Mouse (Mus musculus) MEL (cell line): ENCODE results near the gene Hddc2. TPM values are rescaled to one million over a fixed set of nuclear protein-coding genes. Genes with fewer than 3 reads are reported as not detected.

Experiments used
- DNase-seq: peaks from one replicate; pipeline ENCODE4 v3.0.0; 2011; ENCODE audit warnings: low read depth, low spot score
- H3K27ac ChIP-seq: 2 replicates; pipeline ENCODE4 v1.5.1; 2012; ENCODE audit warnings: low read depth, mild to moderate bottlenecking, control low read depth, low read length, moderate library complexity; ENCODE audit not compliant: control insufficient read depth
- H3K27me3 ChIP-seq, 2 experiments: fragments of 150-350 bp in 1 of 2; sonication (generic) in 1 of 2; 2 replicates each; pipeline ENCODE4 v1.6.1; 2012; ENCODE audit warnings: low read length in 2 of 2, mild to moderate bottlenecking in 2 of 2, improper control_type of control experiment in 1 of 2, moderate library complexity in 1 of 2; ENCODE audit not compliant: insufficient read depth in 2 of 2, control insufficient read depth in 1 of 2
- H3K36me3 ChIP-seq, 2 experiments: 2 replicates each; pipeline ENCODE4 v1.6.1; 2012 to 2014; ENCODE audit warnings: low read length in 2 of 2, improper control_type of control experiment in 1 of 2, inconsistent platforms in 1 of 2, mild to moderate bottlenecking in 1 of 2; ENCODE audit not compliant: insufficient read depth in 2 of 2, control insufficient read depth in 1 of 2
- H3K4me1 ChIP-seq, 2 experiments: fragments of 150-350 bp in 1 of 2; sonication (generic) in 1 of 2; 2 replicates each; pipeline ENCODE4 v1.6.1; 2012; ENCODE audit warnings: low read length in 2 of 2, improper control_type of control experiment in 1 of 2, mild to moderate bottlenecking in 1 of 2; ENCODE audit not compliant: insufficient read depth in 2 of 2, control insufficient read depth in 1 of 2
- H3K4me3 ChIP-seq, 2 experiments: fragments of 150-350 bp in 1 of 2; sonication (generic) in 1 of 2; 2 replicates each; pipeline ENCODE4 v1.5.1; 2012; ENCODE audit warnings: low read depth in 2 of 2, low read length in 2 of 2, mild to moderate bottlenecking in 2 of 2, moderate library complexity in 2 of 2, control low read depth in 1 of 2, improper control_type of control experiment in 1 of 2; ENCODE audit not compliant: control insufficient read depth in 1 of 2, insufficient read depth in 1 of 2
- H3K79me2 ChIP-seq: 2 replicates; pipeline ENCODE4 v1.6.1; 2012; ENCODE audit warnings: mild to moderate bottlenecking, low read length, moderate library complexity; ENCODE audit not compliant: control insufficient read depth, poor library complexity, insufficient read depth
- H3K9ac ChIP-seq: 2 replicates; pipeline ENCODE4 v1.6.1; 2012; ENCODE audit warnings: low read depth, mild to moderate bottlenecking, control low read depth, low read length, moderate library complexity; ENCODE audit not compliant: control insufficient read depth, poor library complexity, severe bottlenecking
- H3K9me3 ChIP-seq: fragments of 150-350 bp; sonication (generic); replicated peaks from 2 replicates; pipeline ENCODE4 v1.6.1; 2012; ENCODE audit warnings: mild to moderate bottlenecking, low read length, improper control_type of control experiment, moderate library complexity; ENCODE audit not compliant: insufficient read depth
- BHLHE40 ChIP-seq: IDR thresholded peaks from 2 replicates; pipeline ENCODE4 v1.6.1; 2012; ENCODE audit warnings: low read depth, mild to moderate bottlenecking, inconsistent platforms, low read length, improper control_type of control experiment, borderline replicate concordance
- CTCF ChIP-seq, 3 experiments: IDR thresholded peaks in 2 of 3; conservative IDR thresholded peaks in 1 of 3; 2 replicates each; pipeline ENCODE4 v1.5.1; 2011 to 2012; ENCODE audit warnings: low read length in 3 of 3, low read depth in 2 of 3, mild to moderate bottlenecking in 2 of 3, improper control_type of control experiment in 1 of 3, inconsistent platforms in 1 of 3, mixed read lengths in 1 of 3, moderate library complexity in 1 of 3; ENCODE audit not compliant: control insufficient read depth in 1 of 3, insufficient read depth in 1 of 3, poor library complexity in 1 of 3, severe bottlenecking in 1 of 3
- ELF1 ChIP-seq: IDR thresholded peaks from 2 replicates; pipeline ENCODE4 v1.6.1; 2014; ENCODE audit warnings: low read depth, mild to moderate bottlenecking, inconsistent platforms, low read length, improper control_type of control experiment, moderate library complexity
- EP300 ChIP-seq, 2 experiments: IDR thresholded peaks; 2 replicates each; pipeline ENCODE4 v1.6.1; 2011; ENCODE audit warnings: improper control_type of control experiment in 2 of 2, low read length in 2 of 2, low read depth in 1 of 2, mild to moderate bottlenecking in 1 of 2
- GATA1 ChIP-seq: IDR thresholded peaks from 2 replicates; pipeline ENCODE4 v1.6.1; 2011; ENCODE audit warnings: low read depth, low read length, improper control_type of control experiment
- HCFC1 ChIP-seq: IDR thresholded peaks from 2 replicates; pipeline ENCODE4 v1.6.1; 2012; ENCODE audit warnings: low read depth, mild to moderate bottlenecking, inconsistent platforms, low read length, improper control_type of control experiment, moderate library complexity
- JUND ChIP-seq: IDR thresholded peaks from 2 replicates; pipeline ENCODE4 v1.6.1; 2011; ENCODE audit warnings: low read depth, mild to moderate bottlenecking, improper control_type of control experiment, low read length
- KAT2A ChIP-seq: conservative IDR thresholded peaks from 2 replicates; pipeline ENCODE4 v1.6.1; 2012; ENCODE audit warnings: low read depth, low read length, improper control_type of control experiment, inconsistent platforms
- MAX ChIP-seq: IDR thresholded peaks from 2 replicates; pipeline ENCODE4 v1.6.1; 2011; ENCODE audit warnings: low read length, improper control_type of control experiment
- MEF2A ChIP-seq: IDR thresholded peaks from 2 replicates; pipeline ENCODE4 v1.6.1; 2014; ENCODE audit warnings: low read depth, mild to moderate bottlenecking, inconsistent platforms, low read length, improper control_type of control experiment; ENCODE audit not compliant: poor library complexity, insufficient replicate concordance, severe bottlenecking; ENCODE audit errors: extremely low read depth
- MXI1 ChIP-seq: IDR thresholded peaks from 2 replicates; pipeline ENCODE4 v1.6.1; 2011; ENCODE audit warnings: mild to moderate bottlenecking, low read depth, low read length, improper control_type of control experiment
- MYB ChIP-seq: IDR thresholded peaks from 2 replicates; pipeline ENCODE4 v1.6.1; 2011; ENCODE audit warnings: mild to moderate bottlenecking, low read depth, low read length, improper control_type of control experiment
- NELFE ChIP-seq: IDR thresholded peaks from 2 replicates; pipeline ENCODE4 v1.6.1; 2011; ENCODE audit warnings: low read depth, low read length, improper control_type of control experiment
- POLR2AphosphoS2 ChIP-seq: IDR thresholded peaks from 2 replicates; pipeline ENCODE4 v1.6.1; 2011; ENCODE audit warnings: low read length, improper control_type of control experiment
- POLR2AphosphoS5 ChIP-seq: IDR thresholded peaks from 2 replicates; pipeline ENCODE4 v1.6.1; 2012; ENCODE audit warnings: low read depth, borderline replicate concordance, mild to moderate bottlenecking, inconsistent platforms, low read length, moderate library complexity, mixed read lengths
- RAD21 ChIP-seq: IDR thresholded peaks from 2 replicates; pipeline ENCODE4 v1.6.1; 2011; ENCODE audit warnings: mild to moderate bottlenecking, low read depth, low read length, improper control_type of control experiment
- SIN3A ChIP-seq: IDR thresholded peaks from 2 replicates; pipeline ENCODE4 v1.6.1; 2012; ENCODE audit warnings: low read length, improper control_type of control experiment, inconsistent platforms
- SMC3 ChIP-seq: IDR thresholded peaks from 2 replicates; pipeline ENCODE4 v1.6.1; 2011; ENCODE audit warnings: low read depth, low read length, improper control_type of control experiment
- TBP ChIP-seq: IDR thresholded peaks from 2 replicates; pipeline ENCODE4 v1.8.0; 2011; ENCODE audit warnings: low read depth, low read length, improper control_type of control experiment
- TCF12 ChIP-seq: IDR thresholded peaks from 2 replicates; pipeline ENCODE4 v1.6.1; 2014; ENCODE audit warnings: low read depth, mild to moderate bottlenecking, inconsistent platforms, low read length, improper control_type of control experiment, moderate library complexity
- USF1 ChIP-seq: IDR thresholded peaks from 2 replicates; pipeline ENCODE4 v1.6.1; 2014; ENCODE audit warnings: low read depth, mild to moderate bottlenecking, inconsistent platforms, low read length, improper control_type of control experiment, moderate library complexity
- ZC3H11A ChIP-seq: IDR thresholded peaks from 2 replicates; pipeline ENCODE4 v1.6.1; 2012; ENCODE audit warnings: low read depth, mild to moderate bottlenecking, inconsistent platforms, low read length, improper control_type of control experiment
- ZKSCAN1 ChIP-seq: IDR thresholded peaks from 2 replicates; pipeline ENCODE4 v1.6.1; 2012; ENCODE audit warnings: low read depth, mild to moderate bottlenecking, inconsistent platforms, low read length, improper control_type of control experiment, moderate library complexity
- ZMIZ1 ChIP-seq: IDR thresholded peaks from 2 replicates; pipeline ENCODE4 v1.6.1; 2012; ENCODE audit warnings: low read depth, mild to moderate bottlenecking, inconsistent platforms, low read length, improper control_type of control experiment, moderate library complexity
- polyA plus RNA-seq, 2 experiments: library from polyadenylated mRNA; stranded (reverse) in 1 of 2; unstranded in 1 of 2; fragments of >175 nt in 1 of 2; fragments of >200 nt in 1 of 2; gene quantifications; 2 replicates each; pipeline versions ENCODE4 v1.2.1 to v1.2.4; 2012; ENCODE audit warnings: low replicate concordance in 2 of 2, low read depth in 1 of 2; ENCODE audit not compliant: insufficient read length in 2 of 2, insufficient read depth in 1 of 2, missing spikeins in 1 of 2
- total RNA-seq: library from RNA; depleted of rRNA; stranded (reverse); fragments of 300-350 nt; gene quantifications from 2 replicates; pipeline ENCODE4 v1.2.3, GENCODE M21; 2012

The Hddc2 gene
- total and polyA plus RNA-seq, 3 experiments = 40.5 to 41.0 TPM; not detected in 1

DNA sequence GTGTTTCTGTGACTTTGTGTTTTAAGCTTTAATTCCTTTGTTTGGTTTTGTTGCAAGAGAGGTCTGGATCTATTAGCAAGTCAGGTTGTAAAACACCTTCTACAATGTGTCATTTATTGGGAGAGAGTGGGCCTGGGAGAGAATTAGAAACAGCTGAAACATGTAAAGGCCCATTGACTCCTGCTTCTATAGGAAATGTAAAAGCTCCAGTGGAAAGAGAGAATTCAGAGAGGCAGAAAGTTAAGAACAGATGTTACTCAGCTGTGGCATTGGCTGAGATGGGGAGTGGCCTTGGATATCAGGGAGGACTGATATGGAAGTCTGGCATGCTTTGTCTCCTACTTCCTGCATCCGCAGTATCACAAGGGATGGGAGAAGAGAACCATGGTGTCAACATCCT lies 12.9 kb upstream of the Hddc2 start:
- Histone ChIP-seq H3K27ac (no peak overlapping the region), H3K27me3 (peaks cover 0 to 3% of the 10 kb centered on the region in 2 experiments; a peak in 1 of 4 replicates), H3K36me3 (no peaks in the 10 kb centered on the region), H3K4me3 (no peak overlapping the region), H3K79me2 (no peaks in the 10 kb centered on the region), H3K4me1 (no peaks in the 10 kb centered on the region), H3K9me3 (no peaks in the 10 kb centered on the region), H3K9ac (no peak overlapping the region)
- DNase-seq = no peak
- no peak for TF ChIP-seq CTCF (IDR thresholded peaks at IDR 0.05 in 2 of 3, conservative IDR thresholded peaks at IDR 0.05 in 1 of 3; ENCODE audit: control insufficient read depth in 1 of 3, insufficient read depth in 1 of 3, low read depth in 2 of 3, low read length in 3 of 3, poor library complexity in 1 of 3, severe bottlenecking in 1 of 3)
- no peak for TF ChIP-seq ELF1
- no peak for TF ChIP-seq SMC3
- no peak for TF ChIP-seq RAD21
- no peak for TF ChIP-seq MEF2A
- TF ChIP-seq SIN3A = no peak
- TF ChIP-seq ZC3H11A = no peak
- no peak for TF ChIP-seq MAX

DNA sequence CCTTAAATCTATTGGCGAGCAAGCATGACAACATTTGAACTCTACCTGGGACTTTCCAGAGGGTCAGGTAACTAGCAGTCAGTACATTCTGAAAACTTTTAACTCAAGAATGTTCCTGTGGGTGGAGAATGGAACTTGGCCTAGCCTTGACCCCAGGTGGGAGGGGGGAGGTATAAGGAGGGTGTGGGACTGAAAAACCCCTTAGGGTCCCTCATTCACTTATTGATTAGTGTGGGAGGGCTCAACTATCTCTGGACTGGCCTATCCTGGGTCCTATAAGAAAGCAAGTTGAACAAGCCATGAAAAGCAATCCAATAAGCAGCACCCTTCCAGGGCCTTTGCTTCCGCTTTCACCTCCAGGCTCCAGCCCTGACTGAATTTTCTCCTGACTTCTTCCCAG lies 9.7 kb upstream of the Hddc2 start:
- no peak for DNase-seq
- H3K36me3 ChIP-seq = peaks cover 0 to 12% of the 10 kb centered on the region in 2 experiments; a peak in 2 of 4 replicates
- no peaks in the 10 kb centered on the region for H3K79me2 ChIP-seq
- no peak for TF ChIP-seq SIN3A
- TF ChIP-seq, all 39 proteins: peak for 0
- Histone ChIP-seq H3K4me1 (peaks cover 0 to 6% of the 10 kb centered on the region in 2 experiments; a peak in 3 of 4 replicates), H3K9ac (no peak overlapping the region), H3K9me3 (no peaks in the 10 kb centered on the region), H3K4me3 (no peak overlapping the region), H3K27me3 (peaks cover 0 to 3% of the 10 kb centered on the region in 2 experiments; a peak in 1 of 4 replicates), H3K27ac (no peak overlapping the region)

DNA sequence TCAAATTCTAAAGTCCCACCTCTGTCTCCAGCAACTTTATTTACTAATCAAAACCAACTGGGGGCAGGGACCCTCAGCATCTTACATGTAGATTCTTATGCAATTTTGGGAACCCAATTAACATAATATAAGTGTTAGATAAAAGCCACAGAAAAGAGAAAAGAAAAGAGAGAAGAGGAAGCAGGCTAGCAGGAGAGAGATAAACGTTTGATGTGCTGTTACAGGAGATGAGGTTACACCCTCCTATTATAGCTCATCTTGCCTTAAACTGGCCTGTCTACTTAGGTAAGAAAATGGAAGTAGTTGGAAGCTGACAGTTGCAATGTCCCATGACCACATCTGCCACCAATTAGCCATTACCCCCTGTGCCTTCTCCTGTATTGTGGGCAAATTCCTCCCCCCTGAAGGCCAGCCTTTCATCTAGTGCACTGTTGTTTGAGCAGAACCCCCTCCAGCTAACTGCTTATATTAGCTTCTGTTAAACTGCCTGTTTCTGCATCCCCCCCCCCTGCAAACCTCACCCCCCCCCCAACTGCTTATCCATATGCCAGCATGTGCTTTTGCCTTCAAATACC lies 6.1 kb upstream of the Hddc2 start:
- H3K4me1 ChIP-seq = peaks cover 0 to 7% of the 10 kb centered on the region in 2 experiments; a peak in 3 of 4 replicates
- H3K27me3 ChIP-seq = peaks cover 0 to 3% of the 10 kb centered on the region in 2 experiments; a peak in 1 of 4 replicates
- H3K4me3 ChIP-seq = no peak overlapping the region
- H3K36me3 ChIP-seq = peaks cover 0 to 12% of the 10 kb centered on the region in 2 experiments; a peak in 2 of 4 replicates
- no peaks in the 10 kb centered on the region for H3K9me3 ChIP-seq
- DNase-seq = peak; percentile 75
- no peaks in the 10 kb centered on the region for H3K79me2 ChIP-seq
- H3K27ac ChIP-seq = peak overlapping the region; percentile 77
- no peak overlapping the region for H3K9ac ChIP-seq
- no peak for TF ChIP-seq POLR2AphosphoS5
- no peak for TF ChIP-seq ZMIZ1
- no peak for TF ChIP-seq CTCF (IDR thresholded peaks at IDR 0.05 in 2 of 3, conservative IDR thresholded peaks at IDR 0.05 in 1 of 3; ENCODE audit: control insufficient read depth in 1 of 3, insufficient read depth in 1 of 3, low read depth in 2 of 3, low read length in 3 of 3, poor library complexity in 1 of 3, severe bottlenecking in 1 of 3)
- peak; percentile 77 to 86 for TF ChIP-seq EP300 (IDR thresholded peaks at IDR 0.05; ENCODE audit: low read depth in 1 of 2, low read length in 2 of 2)
- TF ChIP-seq TCF12 = 0 out of 2 replicates have a peak, but pooled peaks have one; percentile 30
- no peak for TF ChIP-seq TBP
- no peak for TF ChIP-seq NELFE
- no peak for TF ChIP-seq MEF2A
- TF ChIP-seq GATA1 = peak; percentile 85
- peak; percentile 75 for TF ChIP-seq MYB
- TF ChIP-seq ZKSCAN1 = no peak
- no peak for TF ChIP-seq MXI1
- no peak for TF ChIP-seq USF1
- TF ChIP-seq JUND = no peak
- TF ChIP-seq MAX = no peak
- TF ChIP-seq HCFC1 = no peak
- TF ChIP-seq RAD21 = no peak
- no peak for TF ChIP-seq KAT2A
- no peak for TF ChIP-seq ZC3H11A
- no peak for TF ChIP-seq POLR2AphosphoS2
- no peak for TF ChIP-seq BHLHE40
